Mouse (Mus musculus) brain, embryonic 14.5 days (tissue): Measurements from ENCODE around the gene Klf2.

ENCODE experiments used
- CTCF ChIP-seq: fragments of 200-500 bp; IDR thresholded peaks from 2 replicates; pipeline ENCODE4 v1.5.1; 2012; ENCODE audit warnings: inconsistent platforms, mild to moderate bottlenecking, moderate library complexity, borderline replicate concordance; ENCODE audit not compliant: insufficient read depth, insufficient read length; ENCODE audit errors: extremely low read depth
- POLR2A ChIP-seq: fragments of 200-500 bp; IDR thresholded peaks from 2 replicates; pipeline ENCODE4 v1.6.1; 2012; ENCODE audit warnings: mild to moderate bottlenecking, inconsistent platforms, borderline replicate concordance; ENCODE audit not compliant: poor library complexity, insufficient read depth, insufficient read length, severe bottlenecking; ENCODE audit errors: extremely low read depth

- TF ChIP-seq CTCF (no peak), POLR2A (no peak)
These were observed 43.9 kb downstream of the Klf2 start for GRCm38 (mm10) chr8:72362754-72363153.
